Mouse (Mus musculus) hindbrain, embryonic 11.5 days (tissue): ENCODE data around the gene Carmil1. TPM values are rescaled to one million over a fixed set of nuclear protein-coding genes. Genes with fewer than 3 reads are reported as not detected.

ENCODE experiments used
- ATAC-seq: fragments of 200-750 bp; cut with Nextera tagmentation; 2 replicates; pipeline ENCODE4 v1.8.0; 2017; ENCODE audit warnings: mild to moderate bottlenecking, moderate TSS enrichment, moderate library complexity; ENCODE audit not compliant: low FRiP score
- DNase-seq: peaks from one replicate; pipeline ENCODE4 v3.0.0-alpha.2; 2015; ENCODE audit warnings: low spot score
- H3K27ac ChIP-seq: fragments of 300-500 bp; sonication (generic); 2 replicates; pipeline ENCODE4 v1.5.1; 2014; ENCODE audit warnings: mild to moderate bottlenecking, low read depth, low read length
- H3K27me3 ChIP-seq: fragments of 300-500 bp; sonication (generic); 2 replicates; pipeline ENCODE4 v1.6.1; 2014; ENCODE audit warnings: mild to moderate bottlenecking, low read length, moderate library complexity, mixed read lengths; ENCODE audit not compliant: control insufficient read depth, insufficient read depth
- H3K36me3 ChIP-seq: fragments of 300-500 bp; sonication (generic); 2 replicates; pipeline ENCODE4 v1.6.1; 2014; ENCODE audit warnings: mild to moderate bottlenecking, low read length, moderate library complexity, mixed read lengths; ENCODE audit not compliant: control insufficient read depth, insufficient read depth
- H3K4me1 ChIP-seq: fragments of 300-500 bp; sonication (generic); replicated peaks from 2 replicates; pipeline ENCODE4 v1.6.1; 2014; ENCODE audit warnings: low read length, mixed read lengths; ENCODE audit not compliant: control insufficient read depth, insufficient read depth
- H3K4me2 ChIP-seq: fragments of 300-500 bp; sonication (generic); replicated peaks from 2 replicates; pipeline ENCODE4 v1.6.1; 2014; ENCODE audit warnings: mild to moderate bottlenecking, low read depth, low read length
- H3K4me3 ChIP-seq: fragments of 300-500 bp; sonication (generic); 2 replicates; pipeline ENCODE4 v1.5.1; 2014; ENCODE audit warnings: low read depth, low read length
- H3K9ac ChIP-seq: fragments of 300-500 bp; sonication (generic); 2 replicates; pipeline ENCODE4 v1.6.1; 2014; ENCODE audit warnings: low read depth, low read length
- H3K9me3 ChIP-seq: fragments of 300-500 bp; sonication (generic); 2 replicates; pipeline ENCODE4 v1.6.1; 2016; ENCODE audit warnings: low read length; ENCODE audit not compliant: control insufficient read depth
- WGBS: fragments of 180-500 bp; shearing (Covaris S2); extraction: QIAGEN DNeasy Blood & Tissue Kit; methylation state at CpG from one replicate; pipeline ENCODE4 v1.1.7; 2014; 5-methylcytosine and 5-hydroxymethylcytosine counted together
- polyA plus RNA-seq: library from polyadenylated mRNA; unstranded; fragments of >200 nt; fragmentation: Nextera tagmentation; extraction: Ambion mirVana; gene quantifications from 2 replicates; pipeline ENCODE4 v1.2.1, GENCODE M21; 2014

Gene Carmil1
- polyA plus RNA-seq, 1 experiment from 2014 or later, result 18.3 TPM

- DNase-seq (no peak), ATAC-seq (no peak)
- Histone ChIP-seq H3K27me3 (no peaks in the 10 kb centered on the region), H3K27ac (no peak overlapping the region), H3K9me3 (no peaks in the 10 kb centered on the region), H3K4me1 (no peaks in the 10 kb centered on the region), H3K4me3 (no peak overlapping the region), H3K4me2 (no peak overlapping the region), H3K36me3 (no peaks in the 10 kb centered on the region), H3K9ac (no peak overlapping the region)
- 84% methylated on average over 6 of the region's 6 CpGs for WGBS
Measured at GRCm38 (mm10) chr13:24232750-24233149, 47.8 kb downstream of the Carmil1 start.

GRCm38 (mm10) chr13:24231746-24232483 lies 48.7 kb downstream of the Carmil1 start:
- ATAC-seq, result no peak
- Histone ChIP-seq H3K4me1 (no peaks in the 10 kb centered on the region), H3K4me2 (no peak overlapping the region), H3K27ac (no peak overlapping the region), H3K27me3 (no peaks in the 10 kb centered on the region), H3K4me3 (no peak overlapping the region), H3K9ac (no peak overlapping the region), H3K36me3 (no peaks in the 10 kb centered on the region), H3K9me3 (no peaks in the 10 kb centered on the region)
- 94% methylated on average over 10 of the region's 10 CpGs for WGBS
- no peak for DNase-seq

- Histone ChIP-seq H3K4me2 (no peak overlapping the region), H3K9me3 (no peaks in the 10 kb centered on the region)
- WGBS, result 94% methylated on average over 2 of the region's 2 CpGs
Measured at GRCm38 (mm10) chr13:24231146-24231545, 49.4 kb downstream of the Carmil1 start.

GRCm38 (mm10) chr13:24230541-24231095 lies 50.0 kb downstream of the Carmil1 start:
- DNase-seq (no peak), ATAC-seq (no peak)
- 90% methylated on average over 4 of the region's 4 CpGs for WGBS
- no peaks in the 10 kb centered on the region for H3K9me3 ChIP-seq
- no peaks in the 10 kb centered on the region for H3K27me3 ChIP-seq
- no peak overlapping the region for H3K4me2 ChIP-seq
- no peaks in the 10 kb centered on the region for H3K36me3 ChIP-seq
- no peak overlapping the region for H3K4me3 ChIP-seq
- H3K27ac ChIP-seq, result no peak overlapping the region
- H3K4me1 ChIP-seq, result no peaks in the 10 kb centered on the region
- H3K9ac ChIP-seq, result no peak overlapping the region

More at GRCm38 (mm10) chr13:24231146-24231545, 49.4 kb downstream of the Carmil1 start:
- no peak overlapping the region for H3K27ac ChIP-seq
- H3K27me3 ChIP-seq, result no peaks in the 10 kb centered on the region
- DNase-seq (no peak), ATAC-seq (no peak)
- H3K36me3 ChIP-seq, result no peaks in the 10 kb centered on the region
- no peaks in the 10 kb centered on the region for H3K4me1 ChIP-seq
- H3K9ac ChIP-seq, result no peak overlapping the region
- no peak overlapping the region for H3K4me3 ChIP-seq

DNA sequence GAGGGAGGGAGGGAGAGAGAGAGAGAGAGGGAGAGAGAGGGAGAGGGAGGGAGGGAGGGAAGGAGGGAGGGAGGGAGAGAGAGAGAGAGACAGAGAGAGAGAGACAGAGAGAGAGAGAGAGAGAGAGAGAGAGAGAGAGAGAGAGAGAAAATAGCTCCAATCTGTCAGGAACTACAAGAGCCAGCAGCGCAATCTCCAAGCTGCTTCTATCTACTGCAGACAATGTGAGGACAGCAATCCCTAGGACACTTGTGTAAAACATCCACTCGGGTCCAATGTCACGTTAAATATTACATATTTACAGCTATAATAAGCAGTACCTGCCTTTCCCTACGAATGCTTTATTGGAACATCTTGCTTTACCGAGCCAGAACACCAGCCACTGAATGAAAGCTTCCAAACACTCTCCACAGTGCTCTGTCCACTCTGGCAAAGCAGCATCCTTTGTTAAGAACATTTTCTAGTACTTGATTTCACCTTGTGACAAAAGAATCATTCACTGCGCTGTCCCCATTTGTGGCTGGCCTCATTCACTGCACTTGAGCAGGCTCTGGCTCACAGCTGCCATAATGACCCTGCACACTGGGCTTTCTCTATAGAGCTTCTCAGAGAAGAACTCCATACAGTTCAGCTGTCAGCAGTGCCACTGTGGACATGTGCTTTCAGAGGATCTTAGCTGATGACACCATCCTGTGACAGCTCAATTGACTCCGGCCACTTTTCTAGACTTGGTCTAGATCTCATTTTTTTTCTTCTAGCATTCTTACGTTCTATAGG lies 57.0 kb downstream of the Carmil1 start:
- WGBS, result 75% methylated on average over 8 of the region's 8 CpGs
- H3K9ac ChIP-seq, result no peak overlapping the region
- no peaks in the 10 kb centered on the region for H3K36me3 ChIP-seq
- H3K4me2 ChIP-seq, result no peak overlapping the region
- DNase-seq, result no peak
- H3K4me1 ChIP-seq, result no peaks in the 10 kb centered on the region
- no peaks in the 10 kb centered on the region for H3K27me3 ChIP-seq
- no peaks in the 10 kb centered on the region for H3K9me3 ChIP-seq
- H3K27ac ChIP-seq, result no peak overlapping the region
- ATAC-seq, result no peak
- no peak overlapping the region for H3K4me3 ChIP-seq

- 86% methylated on average over 3 of the region's 3 CpGs for WGBS
- H3K27ac ChIP-seq, result no peak overlapping the region
- no peak overlapping the region for H3K9ac ChIP-seq
- ATAC-seq (no peak), DNase-seq (no peak)
- H3K4me1 ChIP-seq, result no peaks in the 10 kb centered on the region
- H3K9me3 ChIP-seq, result no peaks in the 10 kb centered on the region
- no peak overlapping the region for H3K4me3 ChIP-seq
- H3K4me2 ChIP-seq, result no peak overlapping the region
- no peaks in the 10 kb centered on the region for H3K36me3 ChIP-seq
- no peaks in the 10 kb centered on the region for H3K27me3 ChIP-seq
Measured at GRCm38 (mm10) chr13:24220441-24220970, 60.1 kb downstream of the Carmil1 start.

DNA sequence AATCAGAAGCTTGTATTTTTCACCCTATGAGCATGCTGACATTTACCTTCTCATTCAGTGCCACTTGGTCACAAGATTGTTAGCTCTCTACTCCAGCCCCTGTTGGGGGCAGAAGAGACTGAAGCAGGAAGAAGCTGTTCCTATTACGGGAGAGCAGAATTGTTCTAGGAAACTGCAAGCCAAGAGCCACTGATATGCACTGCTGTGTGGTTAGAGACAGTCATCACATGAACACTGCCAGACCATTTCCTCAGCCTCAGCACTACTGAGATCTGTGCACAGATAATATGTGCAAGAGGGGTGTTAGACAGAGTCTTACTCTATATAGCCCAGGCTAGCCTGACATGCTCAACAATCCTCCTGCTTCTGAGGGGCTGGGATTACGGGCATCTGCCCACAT lies 69.4 kb downstream of the Carmil1 start:
- Histone ChIP-seq H3K27ac (no peak overlapping the region), H3K9ac (no peak overlapping the region), H3K36me3 (no peaks in the 10 kb centered on the region), H3K9me3 (no peaks in the 10 kb centered on the region), H3K27me3 (no peaks in the 10 kb centered on the region), H3K4me3 (no peak overlapping the region), H3K4me2 (no peak overlapping the region), H3K4me1 (no peaks in the 10 kb centered on the region)
- WGBS, result 88% methylated on average over 2 of the region's 2 CpGs
- DNase-seq, result no peak
- no peak for ATAC-seq

GRCm38 (mm10) chr13:24206097-24206496 lies 74.5 kb downstream of the Carmil1 start:
- Histone ChIP-seq H3K4me2 (no peak overlapping the region), H3K9me3 (no peaks in the 10 kb centered on the region), H3K27ac (no peak overlapping the region), H3K4me1 (no peaks in the 10 kb centered on the region), H3K4me3 (no peak overlapping the region), H3K36me3 (no peaks in the 10 kb centered on the region), H3K27me3 (no peaks in the 10 kb centered on the region), H3K9ac (no peak overlapping the region)
- ATAC-seq (no peak), DNase-seq (no peak)
- 67% methylated on average over 6 of the region's 6 CpGs for WGBS
